In genomic region chr10:82170808-82171207, GRCm38 (mm10) we compare ENCODE assay signal across 8 mouse cellular contexts.
DNase-seq lines count a peak whose midpoint lies in the region; TF ChIP-seq lines count a peak whose summit lies in the region.
"Had no signal": no experiment of that assay in that cellular context is flagged by ENCODE, and none has a peak within 500 bp of the region (broad histone marks: within the 10 kb centered on the region; RNA-seq: fewer than 3 reads in every experiment).

No protein-coding gene starts in this region.

- H3K36me3 ChIP-seq in E14TG2a.4 (ENCODE audit: insufficient read depth, low read length), result no peaks in the 10 kb centered on the region

- H3K4me3 ChIP-seq in E14TG2a.4 (replicated peaks; ENCODE audit: low read length), result no peak overlapping the region
- H3K4me3 ChIP-seq: myocyte had no signal

- peak; percentile 26 for DNase-seq in kidney, adult 9 months
- no peak for DNase-seq in kidney, adult 11 months
- peak; percentile 57 to 69 for DNase-seq in B cell, adult 2 months
- DNase-seq in forelimb bud, embryonic 11.5 days (ENCODE audit: low read depth, low spot score), result peak; percentile 41
- DNase-seq in spleen, postnatal 4 days (ENCODE audit: low spot score in 2 of 2), result no peak
- no peak for DNase-seq in layer of hippocampus, adult 9-10 months (ENCODE audit: low spot score)

- peak; percentile 70 for TF ChIP-seq CTCF in E14TG2a.4 (conservative IDR thresholded peaks at IDR 0.05; ENCODE audit: low read length)

- no peaks in the 10 kb centered on the region for H3K9me3 ChIP-seq in E14TG2a.4 (ENCODE audit: low read length)

- H3K4me1 ChIP-seq in E14TG2a.4 (replicated peaks; ENCODE audit: low read depth, low read length), result no peaks in the 10 kb centered on the region

- H3K27me3 ChIP-seq in E14TG2a.4 (ENCODE audit: insufficient read depth, low read length), result no peaks in the 10 kb centered on the region

Comparison
In these comparisons a context has a peak if more than half of its experiments do, and no peak if none do; other contexts are left out.
1. DNase-seq: peak in kidney, adult 9 months (single experiment), B cell, adult 2 months (2 of 2) and forelimb bud, embryonic 11.5 days (single experiment); none in kidney, adult 11 months (single experiment), spleen, postnatal 4 days (0 of 2) and layer of hippocampus, adult 9-10 months (single experiment).